Mouse (Mus musculus): ENCODE data around the gene Olfr491.

Olfr491 gene

DNA sequence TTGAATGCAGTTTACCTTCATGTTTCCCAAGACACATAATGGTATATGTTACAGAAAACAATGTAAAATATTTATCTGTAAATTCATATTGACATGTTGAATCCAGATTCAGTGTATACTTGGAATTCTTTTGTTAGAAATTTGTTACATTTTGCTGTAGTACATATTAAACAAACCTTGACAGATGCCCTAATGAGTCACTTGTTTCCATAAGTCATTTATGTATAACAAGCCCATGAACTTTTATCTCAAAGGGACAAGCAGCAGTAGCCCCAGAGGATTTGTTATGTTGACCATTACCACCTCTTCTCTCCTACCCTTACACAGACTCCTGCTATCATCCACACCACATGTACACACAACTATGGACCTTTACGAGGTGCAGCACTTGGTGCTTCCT is at the start of gene Olfr491:
Gene Olfr491 (plus strand): TSS at position 301 of the 400 bp plus-strand sequence.
- DNase-seq (ENCODE audit: inconsistent age in 2 of 2, low spot score in 1 of 2), result no peak

DNA sequence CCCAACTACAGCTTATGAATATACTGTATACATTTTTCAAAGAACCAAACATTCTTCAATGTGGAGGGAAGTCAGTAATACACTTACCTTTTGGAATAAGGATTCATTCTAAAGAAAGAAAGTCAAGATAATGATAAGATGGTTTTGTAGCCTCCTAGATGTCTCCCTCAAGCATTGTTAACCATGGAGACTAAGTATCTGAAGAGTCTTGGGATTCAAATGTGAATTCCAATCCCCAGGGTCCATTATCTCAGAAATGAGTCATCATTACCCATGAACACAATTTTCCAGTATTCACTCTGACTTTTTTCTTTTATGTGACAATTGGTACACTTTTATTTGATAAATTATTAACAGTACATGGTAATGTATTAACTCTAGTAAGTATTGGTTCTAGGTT is 24.4 kb upstream of the Olfr491 start, which contains the start of gene Olfr490:
Gene Olfr490 (minus strand): TSS at position 101 of the 400 bp plus-strand sequence.
- no peak for DNase-seq (ENCODE audit: inconsistent age in 2 of 2, low spot score in 1 of 2)

- no peak for DNase-seq (ENCODE audit: inconsistent age in 2 of 2, low spot score in 1 of 2)
These were observed 10.3 kb downstream of the Olfr491 start, which contains the start of gene Olfr492 for GRCm38 (mm10) chr7:108323574-108323973. TSS of gene Olfr492 (minus strand) at chr7:108323674.

DNA sequence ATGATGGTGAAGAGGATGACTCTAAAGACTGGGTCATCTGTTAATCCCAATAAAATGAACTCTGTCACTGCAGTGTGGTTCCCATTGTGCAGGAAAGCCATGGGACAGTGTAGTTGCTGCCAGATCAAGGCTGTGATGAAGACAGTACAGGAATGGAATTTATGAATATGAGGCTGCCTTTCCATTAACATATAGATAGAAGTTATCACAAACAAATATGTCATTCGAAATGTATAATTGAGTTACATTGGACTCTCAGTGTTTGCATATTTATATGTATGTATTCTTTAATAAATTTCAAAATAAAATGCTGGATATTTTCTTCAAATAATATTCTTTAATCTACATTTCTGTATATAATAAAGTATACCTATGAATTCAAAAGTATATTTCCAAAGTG is 33.6 kb downstream of the Olfr491 start, which contains the start of gene Olfr493:
Gene Olfr493 (minus strand): TSS at position 101 of the 400 bp plus-strand sequence.
- DNase-seq (ENCODE audit: inconsistent age in 2 of 2, low spot score in 1 of 2), result no peak

- no peak for DNase-seq (ENCODE audit: inconsistent age in 2 of 2, low spot score in 1 of 2)
These were observed 51.8 kb downstream of the Olfr491 start, which contains the start of gene Olfr494 for GRCm38 (mm10) chr7:108365035-108365434. TSS of gene Olfr494 (plus strand) at chr7:108365335.

All from adrenal gland, adult (tissue).